Mouse (Mus musculus) cortical plate, adult 2 months (tissue): Measurements from ENCODE around the gene Cyp2t4. TPM values are rescaled to one million over a fixed set of nuclear protein-coding genes. Genes with fewer than 3 reads are reported as not detected.

ENCODE experiments used
- H3K27ac ChIP-seq: fragments of 200-500 bp; 2 replicates; pipeline ENCODE4 v1.5.1; 2012; ENCODE audit warnings: low read length, control low read depth, inconsistent platforms; ENCODE audit not compliant: insufficient read depth
- H3K4me1 ChIP-seq: fragments of 200-500 bp; 2 replicates; pipeline ENCODE4 v1.6.1; 2011; ENCODE audit warnings: low read length; ENCODE audit not compliant: control insufficient read depth, insufficient read depth
- H3K4me3 ChIP-seq: fragments of 200-500 bp; 2 replicates; pipeline ENCODE4 v1.5.1; 2011; ENCODE audit warnings: mild to moderate bottlenecking, low read length, control low read depth; ENCODE audit not compliant: insufficient read depth
- CTCF ChIP-seq: fragments of 200-500 bp; IDR thresholded peaks from 2 replicates; pipeline ENCODE4 v1.5.1; 2011; ENCODE audit warnings: mild to moderate bottlenecking, control low read depth, low read length; ENCODE audit not compliant: insufficient read depth; ENCODE audit errors: extremely low read depth
- POLR2A ChIP-seq: fragments of 200-500 bp; IDR thresholded peaks from 2 replicates; pipeline ENCODE4 v1.6.1; 2011; ENCODE audit warnings: mild to moderate bottlenecking, low read length, control low read depth; ENCODE audit not compliant: insufficient read depth; ENCODE audit errors: extremely low read depth
- polyA plus RNA-seq: library from polyadenylated mRNA; depleted of rRNA; stranded (reverse); fragments of >200 nt; gene quantifications from 2 replicates; pipeline ENCODE4 v1.2.3, GENCODE M21; 2012

The Cyp2t4 gene
- polyA plus RNA-seq, 1 experiment, result not detected

DNA sequence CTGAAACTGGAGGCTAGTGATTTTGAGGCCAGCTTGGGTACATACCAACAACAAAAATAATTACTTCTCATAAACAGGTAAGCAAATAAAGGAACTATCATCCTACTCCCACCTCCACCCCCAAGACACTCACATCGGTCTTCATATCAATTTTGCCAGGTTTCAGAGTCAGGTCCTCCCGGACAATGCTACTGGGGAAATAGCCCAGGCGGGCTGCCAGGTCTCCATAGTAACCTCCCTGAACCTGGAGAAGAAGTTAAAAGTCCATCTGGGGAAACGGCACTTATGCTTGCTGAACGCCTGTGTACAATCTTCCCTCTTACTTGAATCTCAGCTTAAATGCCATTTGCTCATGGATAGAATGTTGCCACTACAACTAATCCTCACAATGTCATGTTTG lies 26.5 kb downstream of the Cyp2t4 start:
- Histone ChIP-seq H3K4me1 (peaks cover 3% of the 10 kb centered on the region), H3K4me3 (no peak overlapping the region), H3K27ac (no peak overlapping the region)
- no peak for TF ChIP-seq CTCF
- no peak for TF ChIP-seq POLR2A

DNA sequence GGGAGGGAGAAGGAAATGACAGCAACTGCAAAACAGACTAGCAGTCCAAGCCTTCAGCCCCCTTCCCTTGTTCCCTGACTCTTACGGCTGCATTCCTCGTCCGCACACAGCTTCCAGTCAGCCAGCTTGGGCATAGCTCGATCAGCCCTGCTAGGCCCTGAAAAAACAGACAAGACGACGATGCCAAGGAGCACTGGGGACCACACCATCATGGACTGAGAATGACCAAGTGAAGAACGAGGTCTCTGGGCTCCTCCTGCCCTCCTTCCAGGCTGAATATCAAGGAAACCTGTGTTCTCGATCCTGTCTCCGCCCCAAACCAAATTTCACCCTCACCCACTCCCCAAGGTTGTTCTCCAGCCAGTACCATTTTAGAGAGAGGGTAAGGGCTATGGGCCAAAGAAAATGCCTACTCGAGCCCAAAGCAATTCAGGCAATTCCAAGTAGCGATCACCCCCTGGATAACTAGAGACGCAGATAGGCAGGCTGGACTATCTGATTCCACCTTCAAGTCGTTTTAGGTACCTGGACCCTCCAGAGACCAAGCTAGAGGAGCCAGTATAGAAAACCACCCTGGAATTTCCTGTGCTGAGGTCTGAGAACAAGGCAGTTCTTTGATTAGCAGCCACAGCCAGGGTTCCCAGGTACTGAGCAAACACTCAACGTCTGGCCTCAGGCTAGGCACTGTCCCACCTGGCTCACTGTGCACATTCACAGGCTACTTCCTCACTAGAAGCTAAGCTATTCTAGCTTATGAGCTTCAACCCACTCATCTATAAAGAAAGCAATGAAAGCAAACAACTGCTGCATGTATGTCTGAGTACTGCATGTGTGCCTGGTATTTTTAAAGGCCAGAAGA lies 27.6 kb downstream of the Cyp2t4 start, which contains the start of the genes Gm21983 and Mia:
Gene Gm21983, minus strand, starts transcription at position 250 of the 859 bp plus-strand sequence.
Gene Mia, minus strand, starts transcription at position 321 of the 859 bp plus-strand sequence.
- TF ChIP-seq POLR2A, result no peak
- TF ChIP-seq CTCF, result no peak
- Histone ChIP-seq H3K27ac (no peak within 1 kb of the TSS), H3K4me3 (no peak within 1 kb of the TSS), H3K4me1 (peaks cover 3% of the 10 kb centered on the region)

GRCm38 (mm10) chr7:27182498-27182897 lies 29.0 kb downstream of the Cyp2t4 start:
- peaks cover 3% of the 10 kb centered on the region for H3K4me1 ChIP-seq
- H3K27ac ChIP-seq, result no peak overlapping the region
- no peak for TF ChIP-seq POLR2A
- no peak for TF ChIP-seq CTCF
- no peak overlapping the region for H3K4me3 ChIP-seq

DNA sequence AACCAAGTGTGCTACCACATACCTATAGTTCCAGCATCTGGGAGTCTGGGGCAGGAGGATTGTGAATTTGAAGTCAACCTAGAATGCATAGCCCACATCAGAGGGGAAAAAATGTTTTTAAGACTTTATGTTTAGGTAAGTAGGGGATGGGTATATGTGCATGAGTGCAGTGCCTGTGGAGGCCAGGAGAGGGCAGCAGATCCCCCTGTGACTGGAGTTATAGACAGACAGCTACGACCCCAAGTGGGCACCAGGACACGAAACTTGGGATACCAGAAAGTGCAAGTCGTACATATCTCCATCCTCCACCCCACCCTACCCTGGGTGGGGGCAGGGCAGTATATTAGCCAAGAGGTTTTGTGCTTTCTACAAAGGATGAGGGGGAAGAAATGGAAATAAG lies 31.4 kb downstream of the Cyp2t4 start:
- TF ChIP-seq POLR2A (no peak), CTCF (peak; percentile 54)
- Histone ChIP-seq H3K27ac (no peak overlapping the region), H3K4me3 (no peak overlapping the region), H3K4me1 (no peaks in the 10 kb centered on the region)

GRCm38 (mm10) chr7:27185986-27186385 lies 32.5 kb downstream of the Cyp2t4 start:
- Histone ChIP-seq H3K27ac (no peak overlapping the region), H3K4me3 (no peak overlapping the region), H3K4me1 (no peaks in the 10 kb centered on the region)
- TF ChIP-seq POLR2A, result no peak
- no peak for TF ChIP-seq CTCF

GRCm38 (mm10) chr7:27189271-27189931 lies 35.9 kb downstream of the Cyp2t4 start:
- H3K4me3 ChIP-seq, result no peak overlapping the region
- H3K27ac ChIP-seq, result no peak overlapping the region
- H3K4me1 ChIP-seq, result peaks cover 5% of the 10 kb centered on the region
- TF ChIP-seq CTCF, result no peak

GRCm38 (mm10) chr7:27192434-27192833 lies 38.9 kb downstream of the Cyp2t4 start:
- Histone ChIP-seq H3K4me1 (peaks cover 9% of the 10 kb centered on the region), H3K4me3 (no peak overlapping the region), H3K27ac (no peak overlapping the region)
- no peak for TF ChIP-seq POLR2A
- TF ChIP-seq CTCF, result no peak

GRCm38 (mm10) chr7:27193731-27194130 lies 40.2 kb downstream of the Cyp2t4 start:
- H3K27ac ChIP-seq, result no peak overlapping the region
- peaks cover 9% of the 10 kb centered on the region for H3K4me1 ChIP-seq
- H3K4me3 ChIP-seq, result no peak overlapping the region

DNA sequence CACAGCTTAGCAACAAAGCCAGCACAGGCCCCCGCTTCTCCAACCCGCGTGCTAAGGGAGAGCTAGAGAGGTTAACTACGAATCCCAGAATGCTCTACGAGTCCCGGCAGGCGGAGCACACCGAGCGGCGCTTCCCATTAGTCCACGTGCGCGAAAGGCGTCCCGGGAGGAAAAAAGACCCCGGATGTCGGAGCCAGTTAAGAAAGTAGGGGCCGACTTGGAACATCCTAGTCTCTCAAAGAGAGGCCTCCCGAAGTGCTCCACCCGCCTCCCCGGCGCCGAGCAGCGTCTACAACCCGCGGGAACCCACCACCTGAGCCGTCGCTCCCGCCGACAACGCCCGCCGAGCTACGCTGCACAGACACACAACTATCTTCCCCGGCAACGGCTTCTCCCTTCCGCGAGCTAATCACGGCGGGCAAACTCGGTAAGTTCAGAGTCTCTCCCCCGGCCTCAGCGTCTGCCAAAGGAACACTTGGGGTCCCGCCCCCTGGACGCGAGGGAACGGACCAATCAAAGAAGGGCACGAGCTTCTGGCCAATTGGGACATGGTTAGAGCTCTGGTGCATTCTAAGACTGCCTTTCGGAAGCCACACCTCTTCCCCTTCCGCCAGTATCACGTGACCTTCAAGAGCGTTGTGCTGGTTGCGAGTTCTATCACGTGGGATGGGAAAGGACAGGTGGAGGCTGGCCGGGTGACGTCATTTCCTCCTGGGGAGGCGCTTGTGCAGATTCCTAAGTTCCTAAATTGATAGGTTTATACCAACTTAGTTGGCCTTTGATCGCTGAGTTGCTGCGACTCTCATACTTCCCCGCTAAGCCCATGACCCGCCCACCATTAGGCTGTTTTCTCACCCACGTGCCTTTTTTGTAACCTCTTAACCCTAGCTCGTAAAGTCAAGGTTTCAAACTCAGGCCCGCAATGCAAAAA lies 42.4 kb downstream of the Cyp2t4 start, which contains the start of the genes BC024978 and Snrpa:
Gene BC024978, plus strand, starts transcription at position 101 of the 931 bp plus-strand sequence.
Gene Snrpa, minus strand, starts transcription at position 591 of the 931 bp plus-strand sequence.
- TF ChIP-seq POLR2A (peak; percentile 21; the same call in 1 of the 2 replicates), CTCF (no peak)
- Histone ChIP-seq H3K4me3 (peak within 1 kb of the TSS; percentile 57), H3K27ac (peak within 1 kb of the TSS; percentile 91), H3K4me1 (peaks cover 9% of the 10 kb centered on the region)

More at GRCm38 (mm10) chr7:27193731-27194130, 40.2 kb downstream of the Cyp2t4 start:
- TF ChIP-seq POLR2A (no peak), CTCF (no peak)
